Mouse (Mus musculus) lung, postnatal 10 days (tissue): ENCODE measurements around the gene Gm3045.
A peak's percentile ranks its signal among the peaks of the same experiment; 100 is the strongest.

Source experiments
- DNase-seq: peaks from one replicate; pipeline ENCODE4 v3.0.0; 2021

Gene Gm3045

DNA sequence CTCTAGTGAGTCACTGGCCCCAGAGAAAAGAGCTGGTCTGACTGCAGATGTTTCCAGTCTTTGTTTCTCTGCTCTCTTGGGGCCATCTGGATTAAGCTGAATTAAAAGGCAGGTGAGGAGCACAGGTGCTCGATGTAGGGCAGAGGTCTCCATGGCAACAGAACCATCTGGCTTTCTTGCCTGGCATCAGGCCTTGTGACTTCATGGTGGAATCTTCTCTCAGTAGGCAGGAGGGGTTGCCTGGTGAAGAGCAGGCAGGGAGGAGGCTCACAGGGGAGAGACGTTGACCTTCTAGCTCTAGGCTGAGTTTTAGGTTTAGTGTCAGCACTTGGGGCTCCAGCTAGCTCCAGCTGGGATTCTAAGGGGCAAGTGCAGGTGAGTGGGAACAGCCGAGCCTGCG, at the start of gene Gm3045:
Gene Gm3045 (plus strand): TSS at position 230 of the 400 bp plus-strand sequence.
- no peak for DNase-seq

DNA sequence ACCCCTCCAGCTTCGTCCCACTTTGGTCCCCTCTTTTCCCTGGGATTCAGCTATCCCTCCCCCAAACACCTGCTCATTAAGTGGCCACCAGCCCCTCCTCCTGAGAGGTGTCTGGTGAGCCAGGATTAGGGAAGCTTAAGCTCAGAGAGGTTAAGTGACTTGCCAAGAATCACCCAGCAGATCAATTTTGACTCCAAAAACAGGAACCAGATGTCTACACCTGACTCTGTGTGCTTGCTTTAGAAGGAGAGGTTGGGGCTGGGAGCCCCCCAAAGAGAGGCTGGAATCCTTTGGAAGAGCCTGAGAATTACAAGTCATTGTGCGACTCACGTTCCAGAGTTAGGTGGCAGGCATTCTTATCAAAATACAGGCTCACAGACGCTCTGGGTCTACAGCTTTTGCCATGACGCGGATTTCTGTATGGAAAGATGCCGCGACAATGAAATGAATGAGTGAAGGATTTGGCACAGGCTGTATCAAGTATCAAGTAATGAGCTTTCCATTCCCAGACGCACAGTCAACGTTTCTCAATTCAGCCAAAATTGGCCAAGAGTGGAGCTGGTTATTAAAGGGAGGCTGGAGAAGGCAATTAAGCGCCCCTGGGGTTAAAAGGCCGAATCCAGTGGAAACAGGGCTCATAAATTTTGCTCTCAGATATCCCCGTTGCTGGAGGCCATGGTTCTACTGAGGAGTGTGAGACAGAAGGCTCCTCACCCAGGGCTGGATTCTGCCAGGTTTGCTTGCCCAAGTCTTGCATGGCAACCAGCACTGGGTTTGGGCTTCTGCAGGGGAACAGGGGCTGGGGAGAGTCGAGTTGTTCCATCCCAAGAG, 45.3 kb upstream of the Gm3045 start:
- DNase-seq, result peak; percentile 24

DNA sequence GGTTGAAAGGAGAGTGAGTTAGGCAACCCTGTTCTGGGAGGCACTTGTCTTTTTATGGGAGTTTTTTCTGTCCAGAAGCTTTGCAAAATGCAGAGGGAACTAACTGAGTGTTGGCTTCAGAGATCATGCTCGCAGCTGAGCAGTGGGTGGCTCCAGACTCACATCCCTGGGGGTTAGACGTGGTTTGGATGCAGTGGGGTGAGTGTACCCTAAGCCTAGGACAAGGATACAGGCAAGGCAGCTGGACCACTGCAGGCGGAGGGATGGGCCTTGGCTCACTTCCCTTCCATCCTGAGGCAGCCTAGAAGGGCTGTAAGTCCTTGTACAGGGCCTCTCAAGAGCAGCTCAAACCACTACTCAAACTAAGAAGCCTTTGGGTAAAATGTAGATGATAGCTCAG, 43.0 kb upstream of the Gm3045 start:
- DNase-seq, result no peak

DNA sequence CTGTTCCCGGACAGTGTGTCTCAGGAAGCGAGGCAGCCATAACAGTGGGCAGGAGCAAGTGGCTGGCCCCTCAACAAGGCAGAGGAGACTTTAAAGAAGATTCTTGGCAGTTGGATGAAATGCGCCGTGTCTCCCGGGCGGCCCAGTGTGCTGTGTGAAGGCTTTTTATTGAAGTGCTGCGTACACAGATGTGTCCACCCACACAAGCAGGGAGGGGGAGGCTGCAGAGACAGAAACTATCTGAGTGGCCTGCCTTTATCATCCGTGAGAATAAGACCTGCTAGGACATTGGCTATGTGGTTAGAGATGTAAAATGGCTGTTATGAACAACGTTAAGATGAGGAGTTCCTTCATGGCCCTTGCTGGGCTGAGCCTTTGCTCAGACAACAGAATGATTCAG, 40.0 kb upstream of the Gm3045 start:
- peak; percentile 12 for DNase-seq

DNA sequence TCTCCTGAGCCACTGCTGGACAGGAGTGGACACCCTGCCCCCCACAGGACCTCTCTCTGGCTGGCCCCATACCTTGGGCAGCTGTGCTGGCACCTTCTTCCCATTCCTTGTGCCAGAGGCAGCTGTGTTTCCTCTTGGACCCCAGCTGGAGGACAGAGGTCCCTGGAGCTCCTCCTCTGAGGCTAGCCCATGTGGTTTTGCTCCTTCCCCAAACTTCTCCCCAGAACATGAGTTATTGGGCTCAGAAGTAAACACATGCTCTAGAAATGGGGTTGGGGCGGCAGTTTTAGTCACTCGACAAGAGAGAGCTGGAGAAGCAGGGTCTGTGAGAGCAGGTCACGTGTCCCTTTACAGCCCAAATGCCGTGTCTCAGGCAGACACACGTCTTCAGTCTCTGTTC, 39.0 kb upstream of the Gm3045 start:
- DNase-seq, result peak; percentile 63

DNA sequence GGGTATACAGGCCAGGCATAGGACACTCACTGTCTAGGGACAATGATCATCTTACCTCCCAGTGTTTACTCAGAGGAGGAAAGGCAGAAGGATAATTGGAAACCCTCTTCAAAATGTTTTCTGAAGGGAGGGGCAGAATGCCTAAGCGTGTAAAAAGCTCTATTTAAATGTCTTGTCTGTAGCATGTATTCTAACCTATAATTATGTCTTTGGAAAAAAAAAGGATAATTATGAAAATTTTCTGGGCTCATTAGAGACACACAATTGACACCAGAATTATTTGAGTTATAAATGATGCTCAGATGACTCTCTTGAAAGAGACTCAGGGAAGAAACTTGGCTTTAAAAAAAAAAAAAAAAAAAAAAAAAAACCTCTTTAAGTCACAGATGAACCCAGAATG, 38.4 kb upstream of the Gm3045 start:
- no peak for DNase-seq

DNA sequence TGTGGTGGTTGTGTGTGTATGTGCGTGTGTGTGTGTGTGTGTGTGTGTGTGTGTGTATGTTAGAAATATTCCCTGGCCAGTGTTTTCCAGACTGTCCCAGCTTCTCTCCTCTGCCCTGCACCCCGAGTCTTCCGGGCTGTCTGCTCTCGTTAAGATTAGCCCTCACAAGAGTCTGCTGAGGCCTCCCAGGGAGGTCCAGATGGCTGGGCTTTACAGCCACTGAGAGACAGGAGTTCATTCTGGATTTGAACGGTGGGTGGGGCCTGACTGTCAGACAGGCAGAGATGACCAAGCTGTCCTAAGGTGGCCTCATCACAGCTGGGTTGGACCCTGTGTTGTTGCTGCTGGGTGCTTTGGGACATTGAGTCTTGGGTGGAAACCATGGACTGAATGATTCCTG, 28.8 kb upstream of the Gm3045 start:
- DNase-seq, result peak; percentile 81

DNA sequence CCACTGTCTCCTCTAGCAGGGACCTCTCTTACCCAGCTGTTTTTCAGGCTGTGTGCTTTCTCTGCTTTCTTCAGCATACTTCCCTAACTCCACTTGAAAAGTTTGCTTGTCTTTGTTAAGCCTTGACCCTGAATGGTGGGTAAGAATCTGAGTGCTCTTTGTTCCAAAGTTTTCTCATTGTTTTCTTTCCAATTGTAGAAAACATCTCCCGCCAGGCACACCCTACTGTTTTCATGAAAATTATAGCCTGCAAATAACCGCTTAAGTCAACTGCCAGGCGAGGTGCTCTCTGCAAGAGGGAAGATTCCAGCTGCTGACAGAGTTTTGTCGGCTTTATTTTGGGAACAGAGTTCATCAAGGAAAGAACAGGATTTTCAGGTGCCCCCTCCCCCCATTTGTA, 25.2 kb upstream of the Gm3045 start:
- DNase-seq, result no peak

DNA sequence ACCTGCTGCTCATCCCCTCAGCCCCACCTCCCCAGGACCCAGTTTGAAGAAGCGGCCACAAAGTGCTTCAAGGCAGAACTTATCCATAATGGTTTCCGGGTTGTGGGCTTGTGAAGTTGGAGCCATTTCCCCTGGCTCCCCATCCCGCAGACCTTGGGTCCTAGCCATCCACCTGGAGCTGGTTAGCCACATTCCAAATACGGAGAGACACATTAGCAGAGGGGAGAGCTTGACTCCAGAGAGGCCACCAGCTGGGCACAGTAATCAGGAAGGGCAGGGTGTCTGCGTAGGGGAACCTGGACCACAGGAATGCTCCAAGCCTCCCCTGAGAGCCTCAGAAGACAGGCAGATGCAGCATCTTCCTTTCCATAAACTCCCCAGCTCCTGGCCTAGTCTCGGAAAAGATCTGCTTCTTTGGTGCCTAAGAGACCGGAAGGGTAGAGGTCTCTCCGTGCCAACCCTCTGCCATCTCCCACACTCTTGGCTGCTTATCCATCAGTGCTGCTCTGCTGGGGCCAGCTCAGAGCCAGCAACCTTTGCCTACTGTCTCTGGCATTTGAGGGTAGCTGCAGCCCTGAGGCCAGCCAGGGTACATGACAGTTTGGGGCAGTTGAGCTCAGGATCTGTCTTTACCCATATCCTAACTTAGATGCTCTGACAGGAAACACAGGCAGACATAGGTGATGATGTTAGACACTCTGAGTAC, 22.9 kb upstream of the Gm3045 start:
- no peak for DNase-seq

DNA sequence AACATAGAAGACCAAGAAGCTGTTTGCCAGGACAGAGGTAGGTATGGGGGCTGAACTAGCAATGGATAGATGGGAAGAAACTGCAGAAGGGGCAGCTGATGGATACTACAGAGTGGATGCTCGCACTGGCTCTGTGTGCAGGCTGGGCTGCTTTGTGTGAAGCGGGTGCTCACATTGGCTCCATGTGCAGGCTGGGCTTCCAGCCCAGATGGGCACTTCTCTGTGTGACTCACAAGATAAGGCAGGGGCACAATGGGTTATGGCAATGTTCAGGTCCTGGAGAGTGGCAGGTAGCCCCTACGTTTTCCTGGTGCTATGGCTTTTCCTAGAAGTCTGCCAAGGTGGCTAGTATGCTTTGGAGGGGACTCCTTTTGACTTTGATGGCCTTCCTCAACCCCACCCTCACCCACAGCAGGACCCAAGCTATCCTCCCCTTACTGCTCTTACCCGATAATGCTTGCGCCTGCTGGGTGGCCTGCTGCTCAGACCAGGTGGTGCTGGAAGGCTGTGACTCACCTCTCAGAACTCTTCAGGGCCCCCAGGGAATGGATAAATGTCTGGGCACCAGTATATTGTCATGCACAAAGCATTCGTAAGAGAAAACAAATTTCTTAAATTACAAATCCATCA, 21.8 kb upstream of the Gm3045 start:
- DNase-seq, result no peak

DNA sequence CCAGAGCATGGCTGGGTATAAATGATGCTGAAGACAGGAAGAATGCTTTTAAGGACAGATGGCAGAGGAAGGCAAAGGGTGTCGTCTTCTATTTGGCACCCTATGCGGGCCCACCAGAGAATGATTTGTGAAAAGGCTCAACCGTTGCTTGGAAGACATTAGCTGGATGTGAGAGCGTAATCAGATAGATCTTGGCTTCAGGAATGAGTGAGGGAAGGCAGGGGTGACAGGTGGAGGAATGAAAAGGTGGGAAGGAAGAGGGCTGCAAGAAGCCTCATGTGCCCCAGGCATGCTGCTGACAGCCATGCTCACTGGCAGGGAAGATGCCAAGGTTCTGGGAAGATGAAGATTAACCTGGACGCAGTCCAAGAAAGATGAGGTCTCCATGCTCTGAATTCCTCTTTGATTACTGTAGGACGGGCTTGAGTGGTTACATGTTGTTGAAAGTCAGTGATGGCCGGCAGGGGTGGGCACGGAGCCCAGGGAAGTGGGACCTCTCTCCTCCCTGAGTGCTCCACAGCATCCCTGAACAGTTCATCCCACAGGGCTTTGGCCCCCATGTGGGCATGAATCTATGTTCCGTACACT, 14.0 kb upstream of the Gm3045 start:
- no peak for DNase-seq

DNA sequence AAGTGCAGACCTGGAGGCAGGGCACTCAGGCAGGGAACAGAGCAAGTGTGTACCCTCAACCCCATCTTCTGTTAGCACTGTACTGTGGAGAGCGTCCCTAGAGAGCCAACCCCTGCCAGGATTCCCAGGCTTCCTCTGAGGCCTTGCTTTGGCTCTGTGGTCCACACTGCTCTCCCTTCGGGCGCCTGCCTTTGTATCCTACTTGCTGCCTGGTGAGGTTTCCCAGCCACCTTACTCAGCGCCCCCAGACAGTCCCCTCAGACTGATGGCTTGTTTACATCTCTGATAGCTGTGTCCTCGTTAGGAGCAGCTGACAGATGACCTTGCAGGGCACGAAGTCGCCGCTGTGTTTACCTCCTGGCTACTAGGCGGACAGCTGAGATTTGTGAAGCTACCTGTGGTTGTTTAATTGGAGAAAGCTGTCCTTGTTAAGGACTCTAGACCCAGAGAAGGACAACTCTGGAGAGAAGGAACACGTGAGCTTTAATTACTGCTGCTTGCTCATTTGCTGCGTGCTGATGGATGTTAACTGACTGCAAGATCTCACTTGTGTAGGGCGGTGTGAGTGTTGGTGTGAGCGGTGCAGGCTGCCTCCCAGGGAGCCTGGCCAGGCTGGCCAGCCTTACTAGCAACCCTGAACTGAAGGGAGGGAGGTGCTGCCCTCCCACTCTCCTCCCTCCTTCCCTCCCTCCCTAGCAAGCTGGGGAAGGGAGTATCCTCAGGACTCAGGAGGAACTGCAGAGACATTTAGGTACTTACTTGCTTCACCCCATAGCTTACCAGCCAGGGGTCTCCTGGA, 7.5 kb upstream of the Gm3045 start:
- DNase-seq, result peak; percentile 67

DNA sequence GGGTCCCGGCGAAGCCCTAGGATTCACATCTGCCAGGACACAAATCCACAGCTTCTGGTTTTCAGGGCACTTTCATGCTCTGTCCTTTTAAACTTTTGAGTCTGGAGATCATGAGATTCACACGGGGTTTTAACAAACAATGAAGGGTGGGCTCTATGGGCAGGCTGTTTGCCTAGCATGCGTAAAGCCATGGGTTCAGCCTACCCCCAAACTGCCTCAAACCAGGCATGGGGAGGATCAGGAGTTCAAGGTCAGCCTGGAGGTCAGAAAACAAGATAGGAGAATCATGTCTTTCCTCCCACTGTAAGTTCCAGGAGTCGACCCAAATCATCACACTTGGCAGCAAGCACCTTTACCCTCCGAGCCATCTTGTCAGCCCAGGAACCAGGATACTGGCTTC, 6.9 kb upstream of the Gm3045 start:
- no peak for DNase-seq

DNA sequence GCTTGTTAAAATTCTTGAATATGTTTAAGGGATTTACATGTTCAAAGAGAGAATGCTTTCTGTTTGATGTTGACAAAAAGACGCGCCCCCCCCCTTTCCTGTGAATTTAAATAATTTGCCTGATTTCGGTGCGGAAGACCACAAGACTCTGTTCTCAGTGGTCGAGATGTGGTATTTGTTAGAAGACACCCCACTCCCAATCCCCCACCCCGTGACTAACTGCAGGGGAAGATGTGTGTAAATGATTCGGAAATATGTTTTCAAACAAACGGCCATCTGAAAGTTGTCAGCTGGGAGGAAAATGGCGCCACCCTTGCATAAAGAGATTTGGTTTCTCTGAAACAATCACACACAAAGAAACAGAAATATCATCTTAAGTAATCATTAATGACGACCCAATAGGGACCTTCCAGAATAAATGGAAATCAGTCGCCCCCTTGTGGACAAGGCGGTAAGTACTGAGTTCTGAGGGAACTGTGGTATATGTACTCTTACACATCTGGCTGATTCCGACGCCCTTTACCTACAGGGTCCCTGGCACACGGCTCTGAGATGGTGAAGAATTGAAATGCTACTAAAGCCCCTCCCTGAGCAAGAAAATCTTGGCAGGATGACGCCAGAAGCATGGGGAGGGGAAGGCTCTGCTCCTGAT, 4.2 kb upstream of the Gm3045 start:
- DNase-seq, result peak; percentile 87

DNA sequence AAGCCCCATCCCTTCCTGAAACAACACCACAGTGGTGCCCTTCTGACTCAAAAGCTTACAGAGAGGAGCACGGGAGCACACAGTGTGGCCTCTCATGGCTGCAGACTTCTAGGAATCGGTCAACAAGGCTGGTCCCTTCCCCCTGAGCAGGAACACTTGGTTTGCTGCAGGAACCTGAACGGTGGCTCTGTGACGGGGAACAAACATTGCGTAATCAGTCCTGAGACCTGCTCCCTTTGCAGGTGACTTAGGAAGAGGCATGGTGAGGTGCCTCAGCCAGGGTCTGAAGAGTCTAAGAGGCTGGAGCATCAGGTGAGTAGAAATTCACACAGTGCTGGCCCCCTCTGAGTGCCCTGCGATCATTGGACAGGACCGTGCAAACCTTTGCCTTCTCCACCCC, 463 bp upstream of the Gm3045 start:
- DNase-seq, result no peak

DNA sequence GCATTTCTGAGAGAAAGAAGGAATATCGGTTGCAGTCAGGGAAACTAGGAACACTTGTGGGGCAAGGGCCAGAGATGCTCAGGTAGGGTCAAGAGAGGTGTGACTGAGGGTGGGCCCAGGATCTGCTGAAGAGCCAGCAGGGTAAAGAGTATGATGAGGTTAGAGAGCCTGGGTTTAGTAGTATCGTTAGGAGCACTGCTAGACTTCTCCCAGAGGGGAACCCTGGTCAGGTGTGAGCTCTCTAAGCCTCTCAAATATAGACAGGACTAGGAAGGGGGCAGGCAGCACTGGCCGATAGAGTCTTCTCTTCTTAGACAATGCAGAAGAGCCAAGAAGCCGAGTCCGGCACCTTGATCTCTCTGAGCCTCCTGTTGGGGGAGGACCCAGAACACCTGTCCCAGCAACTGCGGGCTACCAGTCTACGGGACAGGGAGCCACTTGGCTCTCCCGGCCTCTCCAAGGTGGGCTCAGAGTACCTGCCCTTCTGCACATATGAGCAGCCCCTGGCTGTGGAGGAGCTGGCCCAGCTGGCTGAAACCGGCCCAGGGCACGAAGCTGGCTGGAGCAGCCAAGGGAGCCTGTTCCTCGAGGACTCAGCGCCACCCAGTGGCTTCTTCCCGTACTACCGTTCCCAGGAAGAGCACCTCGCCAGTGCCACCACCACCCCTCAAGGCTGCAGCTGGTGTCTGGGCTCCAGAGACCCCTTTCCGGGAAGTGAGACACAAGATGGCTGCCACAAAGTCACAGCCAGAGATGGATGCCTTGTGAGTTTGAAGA, 2.5 kb downstream of the Gm3045 start:
- peak; percentile 77 for DNase-seq

DNA sequence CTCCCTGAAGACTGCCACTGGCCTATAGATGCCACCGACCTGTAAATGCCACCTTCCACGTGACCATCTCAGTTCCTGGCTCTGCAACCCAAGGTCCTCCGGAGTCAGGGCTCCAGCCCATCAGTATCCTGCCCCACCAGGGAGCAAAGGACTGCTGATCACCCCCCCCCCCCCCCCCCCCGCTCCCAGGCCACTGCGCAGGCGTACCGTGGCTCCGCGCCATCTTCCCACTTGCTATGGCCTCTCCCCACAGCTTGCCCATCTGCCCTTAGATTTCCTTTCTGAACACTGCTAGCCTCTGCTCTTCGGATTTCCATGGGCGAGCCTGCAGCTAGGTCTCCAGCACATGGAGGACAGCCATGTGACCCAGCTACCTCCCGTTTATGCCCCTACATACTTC, 6.1 kb downstream of the Gm3045 start:
- DNase-seq, result no peak

DNA sequence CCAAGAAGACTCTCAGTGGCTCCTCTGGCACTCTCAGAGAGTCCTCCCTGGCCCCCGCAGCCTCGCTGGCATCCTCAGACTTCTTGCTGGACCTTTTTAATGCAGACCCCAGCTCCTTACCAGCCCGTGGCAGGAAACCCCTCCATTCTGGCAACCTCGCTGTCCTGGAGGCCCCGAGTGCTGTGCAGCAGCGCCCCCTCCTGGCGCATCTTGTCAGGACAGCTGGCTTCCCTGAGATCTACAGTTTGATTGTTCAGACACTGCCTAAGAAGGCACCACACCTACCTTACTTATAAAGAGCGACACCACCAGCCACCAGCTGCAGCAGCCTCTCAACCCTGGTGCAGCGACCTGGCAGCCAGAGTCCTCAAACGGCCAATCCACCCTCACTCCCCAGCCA, 7.1 kb downstream of the Gm3045 start:
- peak; percentile 63 for DNase-seq

DNA sequence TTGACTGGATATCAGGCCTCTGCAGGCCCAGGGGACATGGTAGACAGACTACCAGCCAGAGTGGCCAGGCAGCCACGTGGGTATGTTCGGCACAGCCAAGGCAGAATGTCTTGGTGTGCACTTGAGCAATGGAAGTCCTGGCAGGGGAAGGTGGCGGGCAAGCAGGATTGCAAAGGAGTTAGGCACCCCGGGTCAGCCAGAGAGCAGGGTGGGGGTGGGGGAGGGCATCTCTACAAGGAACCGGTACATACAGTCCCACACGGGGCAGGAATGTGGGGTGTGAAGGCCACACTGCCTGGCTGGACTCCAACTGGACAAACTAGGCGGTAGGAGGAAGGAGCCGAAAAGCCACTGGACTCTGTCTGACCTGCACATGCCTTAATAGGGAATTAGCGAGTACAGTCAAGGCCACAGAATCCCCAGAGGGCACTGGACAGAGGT, 7.9 kb downstream of the Gm3045 start:
- DNase-seq, result peak; percentile 37

DNA sequence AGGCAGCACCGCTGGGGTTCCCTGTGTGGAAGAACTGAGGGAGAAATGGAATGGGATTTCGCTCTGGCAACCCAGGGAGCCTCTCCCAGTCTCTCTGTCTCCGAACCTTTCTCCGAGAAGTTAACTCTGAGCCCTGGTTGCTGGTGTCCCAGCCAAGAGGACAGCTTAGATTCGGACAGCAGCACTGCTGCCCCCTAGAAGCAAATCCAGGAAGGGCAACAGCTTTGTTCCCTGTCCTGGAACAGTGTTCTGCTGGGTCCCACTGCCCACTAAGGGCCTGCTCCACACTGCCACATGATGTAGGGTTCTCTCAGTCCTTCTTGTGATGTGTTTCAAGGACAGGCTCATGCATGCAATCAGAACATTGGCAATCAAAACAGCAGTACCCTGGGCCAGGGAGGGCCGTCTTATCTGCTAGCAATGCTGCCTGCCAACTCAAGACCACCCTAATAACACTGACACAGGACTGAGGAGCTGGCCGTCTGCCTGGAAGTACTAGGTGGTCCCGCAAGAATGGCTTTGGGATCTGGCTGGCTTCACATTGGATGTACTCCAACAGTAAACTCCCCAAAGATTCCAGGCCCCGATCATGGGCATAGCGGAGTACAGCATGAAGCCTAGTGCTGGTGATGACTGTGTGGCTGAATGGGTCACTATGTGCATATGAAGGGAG, 9.4 kb downstream of the Gm3045 start:
- no peak for DNase-seq
